Mouse (Mus musculus): Measurements from ENCODE around the gene Usp13. TPM values are rescaled to one million over a fixed set of nuclear protein-coding genes. Genes with fewer than 3 reads are reported as not detected.

Usp13 gene
- polyA plus RNA-seq, 1 experiment from 2014 or later, result 1.5 TPM

DNA sequence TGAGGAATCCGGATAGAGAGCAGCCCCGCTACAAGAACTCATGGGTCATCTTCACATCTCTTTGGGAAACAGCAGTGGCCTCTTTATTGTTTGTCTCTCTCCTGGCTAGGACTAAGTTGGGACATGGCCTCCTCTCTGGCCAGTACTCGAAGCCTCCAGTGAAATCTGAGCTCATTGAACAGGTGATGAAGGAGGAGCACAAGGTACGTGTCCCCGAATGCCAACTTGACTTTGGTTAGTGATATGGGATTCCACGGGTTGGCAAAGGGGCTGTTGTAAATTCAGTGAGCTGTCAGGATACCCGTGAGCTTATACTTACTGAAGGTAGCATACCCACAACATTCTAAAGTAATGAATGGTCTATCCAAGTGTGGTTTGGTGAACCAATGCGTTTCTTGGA lies 69.0 kb downstream of the Usp13 start:
- Histone ChIP-seq H3K27me3 (ENCODE audit: insufficient read depth, low read length) (no peaks in the 10 kb centered on the region), H3K27ac (no peak overlapping the region), H3K9ac (ENCODE audit: low read depth, low read length) (no peak overlapping the region), H3K4me2 (ENCODE audit: low read length) (no peak overlapping the region), H3K4me3 (replicated peaks; ENCODE audit: low read depth, low read length) (no peak overlapping the region), H3K4me1 (replicated peaks; ENCODE audit: insufficient read depth, low read length) (no peaks in the 10 kb centered on the region), H3K36me3 (ENCODE audit: insufficient read depth, low read length) (no peaks in the 10 kb centered on the region), H3K9me3 (replicated peaks; ENCODE audit: low read length) (no peaks in the 10 kb centered on the region)
- ATAC-seq (replicated peaks; ENCODE audit: low FRiP score, low read depth) (no peak), DNase-seq (ENCODE audit: low spot score) (no peak)
- no peak for TF ChIP-seq CTCF (IDR thresholded peaks at IDR 0.05; ENCODE audit: low read depth)
- WGBS, result 81% methylated on average over 8 of the region's 8 CpGs

DNA sequence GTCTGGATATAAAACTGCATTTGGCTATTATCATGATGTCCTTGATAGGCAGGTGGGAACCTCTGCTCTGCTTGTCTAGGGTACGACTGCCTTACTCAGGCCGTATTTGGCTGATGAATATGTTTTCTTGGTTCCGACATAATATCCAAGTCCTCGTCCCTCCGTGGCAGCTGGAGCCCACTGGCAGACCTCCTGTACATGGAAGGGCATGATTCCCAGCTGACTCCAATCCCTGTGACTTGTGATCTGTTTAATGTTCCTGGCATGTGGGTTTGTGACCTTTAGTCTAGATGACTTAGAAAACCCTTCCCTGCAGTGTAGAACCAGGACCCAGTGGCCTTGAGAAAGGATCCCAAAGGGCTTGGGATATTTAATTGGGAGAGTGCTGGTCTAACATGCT lies 71.5 kb downstream of the Usp13 start:
- WGBS, result 95% methylated on average over 5 of the region's 5 CpGs
- H3K27ac ChIP-seq, result no peak overlapping the region
- no peaks in the 10 kb centered on the region for H3K27me3 ChIP-seq (ENCODE audit: insufficient read depth, low read length)
- H3K9me3 ChIP-seq (replicated peaks; ENCODE audit: low read length), result no peaks in the 10 kb centered on the region
- no peak overlapping the region for H3K4me2 ChIP-seq (ENCODE audit: low read length)
- H3K4me3 ChIP-seq (replicated peaks; ENCODE audit: low read depth, low read length), result no peak overlapping the region
- no peaks in the 10 kb centered on the region for H3K36me3 ChIP-seq (ENCODE audit: insufficient read depth, low read length)
- TF ChIP-seq CTCF (IDR thresholded peaks at IDR 0.05; ENCODE audit: low read depth), result no peak
- no peak for ATAC-seq (replicated peaks; ENCODE audit: low FRiP score, low read depth)
- DNase-seq (ENCODE audit: low spot score), result no peak
- H3K4me1 ChIP-seq (replicated peaks; ENCODE audit: insufficient read depth, low read length), result no peaks in the 10 kb centered on the region
- H3K9ac ChIP-seq (ENCODE audit: low read depth, low read length), result no peak overlapping the region

DNA sequence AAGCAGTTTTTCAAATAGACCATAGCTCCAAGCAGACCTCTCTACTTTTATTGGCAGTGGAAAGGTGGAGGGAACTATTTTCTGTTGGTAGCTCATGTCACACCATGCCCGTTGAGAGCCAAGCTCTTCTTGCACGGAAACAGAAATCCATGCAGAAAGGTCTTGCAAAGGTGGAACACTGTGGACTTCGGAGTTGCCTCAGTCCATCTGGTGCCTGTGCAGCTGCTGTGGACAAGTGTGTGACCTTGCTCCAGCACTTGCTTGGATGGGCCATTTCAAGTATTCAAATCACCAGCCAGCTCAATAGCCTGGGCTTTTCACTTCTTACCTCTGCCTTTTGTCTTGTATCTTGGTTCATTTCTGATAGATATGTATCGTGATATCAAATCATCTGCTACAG lies 72.8 kb downstream of the Usp13 start:
- DNase-seq (ENCODE audit: low spot score), result no peak
- ATAC-seq (replicated peaks; ENCODE audit: low FRiP score, low read depth), result no peak
- WGBS, result 96% methylated on average over 4 of the region's 4 CpGs
- no peak overlapping the region for H3K9ac ChIP-seq (ENCODE audit: low read depth, low read length)
- no peaks in the 10 kb centered on the region for H3K9me3 ChIP-seq (replicated peaks; ENCODE audit: low read length)
- H3K36me3 ChIP-seq (ENCODE audit: insufficient read depth, low read length), result no peaks in the 10 kb centered on the region
- TF ChIP-seq CTCF (IDR thresholded peaks at IDR 0.05; ENCODE audit: low read depth), result no peak
- no peaks in the 10 kb centered on the region for H3K27me3 ChIP-seq (ENCODE audit: insufficient read depth, low read length)
- H3K4me3 ChIP-seq (replicated peaks; ENCODE audit: low read depth, low read length), result no peak overlapping the region
- no peak overlapping the region for H3K27ac ChIP-seq
- no peak overlapping the region for H3K4me2 ChIP-seq (ENCODE audit: low read length)
- no peaks in the 10 kb centered on the region for H3K4me1 ChIP-seq (replicated peaks; ENCODE audit: insufficient read depth, low read length)

DNA sequence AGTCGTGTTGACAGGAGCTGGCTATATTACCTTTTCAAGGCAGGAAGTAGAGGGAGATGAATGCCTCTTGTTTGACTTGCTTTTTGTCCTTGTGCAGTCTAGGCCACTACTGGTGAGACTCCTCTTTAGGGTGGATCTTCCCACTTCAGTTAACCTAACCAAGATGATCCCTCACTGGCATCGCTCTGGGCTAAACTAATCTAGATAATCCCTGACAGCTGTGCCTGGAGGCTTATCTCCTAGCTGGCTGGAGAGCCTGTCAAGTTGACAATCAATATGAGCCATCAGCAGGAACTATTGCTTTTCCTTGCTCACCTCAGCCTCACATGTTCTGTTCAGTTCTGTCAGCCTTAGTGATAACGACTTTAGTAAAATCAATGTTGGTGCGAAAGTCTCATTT lies 86.1 kb downstream of the Usp13 start:
- no peaks in the 10 kb centered on the region for H3K27me3 ChIP-seq (ENCODE audit: insufficient read depth, low read length)
- no peak overlapping the region for H3K27ac ChIP-seq
- H3K4me2 ChIP-seq (ENCODE audit: low read length), result no peak overlapping the region
- no peaks in the 10 kb centered on the region for H3K4me1 ChIP-seq (replicated peaks; ENCODE audit: insufficient read depth, low read length)
- TF ChIP-seq CTCF (IDR thresholded peaks at IDR 0.05; ENCODE audit: low read depth), result no peak
- no peak overlapping the region for H3K9ac ChIP-seq (ENCODE audit: low read depth, low read length)
- no peaks in the 10 kb centered on the region; the same call in 1 of the 2 replicates for H3K36me3 ChIP-seq (ENCODE audit: insufficient read depth, low read length)
- ATAC-seq (replicated peaks; ENCODE audit: low FRiP score, low read depth), result no peak
- WGBS, result 74% methylated on average over 4 of the region's 4 CpGs
- no peak overlapping the region for H3K4me3 ChIP-seq (replicated peaks; ENCODE audit: low read depth, low read length)
- H3K9me3 ChIP-seq (replicated peaks; ENCODE audit: low read length), result no peaks in the 10 kb centered on the region
- no peak for DNase-seq (ENCODE audit: low spot score)

DNA sequence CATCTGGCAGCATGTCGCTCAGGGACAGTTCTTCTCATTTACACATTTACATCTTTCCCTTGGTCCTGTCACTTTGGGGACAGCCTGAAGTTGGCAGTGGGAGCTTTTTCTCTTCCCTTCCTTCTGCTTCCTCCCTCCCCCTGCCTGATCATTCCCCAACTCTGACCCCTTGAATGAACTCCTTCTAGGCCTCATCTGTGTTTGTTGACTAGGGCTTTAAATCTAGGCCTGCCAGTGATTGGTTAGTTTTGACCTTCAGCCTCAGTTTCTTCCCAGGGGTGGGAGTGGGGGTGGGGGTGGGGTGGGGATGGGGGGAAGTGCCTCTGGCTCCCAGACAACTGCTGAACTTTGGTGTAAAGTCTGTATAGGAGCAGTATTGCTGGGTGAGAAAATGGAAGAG lies 87.3 kb downstream of the Usp13 start:
- H3K9ac ChIP-seq (ENCODE audit: low read depth, low read length), result no peak overlapping the region
- no peaks in the 10 kb centered on the region for H3K27me3 ChIP-seq (ENCODE audit: insufficient read depth, low read length)
- no peaks in the 10 kb centered on the region for H3K9me3 ChIP-seq (replicated peaks; ENCODE audit: low read length)
- TF ChIP-seq CTCF (IDR thresholded peaks at IDR 0.05; ENCODE audit: low read depth), result no peak
- no peak overlapping the region for H3K4me2 ChIP-seq (ENCODE audit: low read length)
- no peak overlapping the region for H3K4me3 ChIP-seq (replicated peaks; ENCODE audit: low read depth, low read length)
- no peak for DNase-seq (ENCODE audit: low spot score)
- no peaks in the 10 kb centered on the region for H3K4me1 ChIP-seq (replicated peaks; ENCODE audit: insufficient read depth, low read length)
- H3K27ac ChIP-seq, result no peak overlapping the region
- no peaks in the 10 kb centered on the region; the same call in 1 of the 2 replicates for H3K36me3 ChIP-seq (ENCODE audit: insufficient read depth, low read length)
- ATAC-seq (replicated peaks; ENCODE audit: low FRiP score, low read depth), result no peak
- WGBS, result 78% methylated on average over 1 of the region's 1 CpGs

DNA sequence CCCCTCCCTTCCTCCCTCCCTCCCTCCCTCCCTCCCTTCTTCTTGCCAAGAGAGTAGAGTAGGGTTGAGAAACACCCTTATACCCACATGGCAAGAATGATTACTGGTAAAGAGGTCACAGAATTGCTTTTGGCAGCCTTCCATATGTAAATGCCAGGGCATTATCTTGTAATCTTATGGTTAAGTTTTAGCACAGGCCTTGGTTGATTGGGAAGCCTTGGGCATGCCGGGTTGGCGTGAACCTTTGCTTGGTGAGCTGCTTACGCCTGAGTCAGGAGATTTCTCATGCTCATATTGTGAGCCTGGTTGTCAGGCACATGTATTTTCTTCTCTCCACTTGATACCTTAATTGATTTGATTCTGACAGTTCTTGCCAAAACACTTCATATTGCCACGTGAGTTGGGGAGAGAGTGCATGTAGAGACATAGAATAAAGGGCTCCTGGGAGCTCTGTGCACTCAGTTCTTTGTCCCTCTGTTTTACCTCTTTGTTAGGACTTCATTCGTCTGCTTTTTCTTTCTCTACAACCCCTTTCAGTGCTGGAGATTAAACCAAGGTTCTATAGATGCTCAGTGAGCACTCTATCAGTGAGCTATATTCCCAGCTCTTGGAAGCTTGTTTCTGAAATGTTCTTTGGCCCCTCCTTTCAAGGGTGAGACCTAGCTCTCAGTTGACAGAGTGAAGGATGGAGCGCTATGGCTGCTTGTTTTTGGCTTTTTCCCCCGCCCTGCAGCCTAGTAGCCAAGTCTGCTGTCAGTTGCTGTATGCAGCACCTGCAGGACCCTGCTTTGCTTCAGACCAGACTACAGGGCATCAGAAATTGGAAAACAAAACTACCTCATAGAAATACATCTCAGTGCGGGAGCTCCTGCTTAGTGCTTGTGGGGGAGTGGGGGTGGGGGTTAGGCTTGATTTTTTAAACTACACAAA lies 88.8 kb downstream of the Usp13 start:
- Histone ChIP-seq H3K9me3 (replicated peaks; ENCODE audit: low read length) (no peaks in the 10 kb centered on the region), H3K27ac (no peak overlapping the region), H3K4me1 (replicated peaks; ENCODE audit: insufficient read depth, low read length) (no peaks in the 10 kb centered on the region), H3K4me3 (replicated peaks; ENCODE audit: low read depth, low read length) (no peak overlapping the region), H3K4me2 (ENCODE audit: low read length) (no peak overlapping the region), H3K27me3 (ENCODE audit: insufficient read depth, low read length) (no peaks in the 10 kb centered on the region), H3K36me3 (ENCODE audit: insufficient read depth, low read length) (no peaks in the 10 kb centered on the region; the same call in 1 of the 2 replicates), H3K9ac (ENCODE audit: low read depth, low read length) (no peak overlapping the region)
- DNase-seq (ENCODE audit: low spot score) (no peak), ATAC-seq (replicated peaks; ENCODE audit: low FRiP score, low read depth) (no peak)
- TF ChIP-seq CTCF (IDR thresholded peaks at IDR 0.05; ENCODE audit: low read depth), result no peak
- WGBS, result 80% methylated on average over 8 of the region's 8 CpGs
